Mouse (Mus musculus) ovary, postnatal 10 days (tissue): ENCODE data around the gene Gpc6.

Experiments used
- DNase-seq: peaks from one replicate; pipeline ENCODE4 v3.0.0; 2022; ENCODE audit warnings: low spot score

The Gpc6 gene

GRCm38 (mm10) chr14:118019314-118019713 is 1094.2 kb downstream of the Gpc6 start:
- DNase-seq, result no peak

GRCm38 (mm10) chr14:118021867-118022543 is 1096.9 kb downstream of the Gpc6 start:
- no peak for DNase-seq
